Mouse (Mus musculus): ENCODE measurements around the gene Pigl. TPM values are rescaled to one million over a fixed set of nuclear protein-coding genes. Genes with fewer than 3 reads are reported as not detected.
"Not testable (repeated sequence)": the region's sequence is repeated elsewhere in the genome, so short reads cannot be mapped to it uniquely, and the experiment has no call there.

Pigl gene
- total RNA-seq, 2 experiments from 2014 or later = 6.3 to 6.5 TPM

DNA sequence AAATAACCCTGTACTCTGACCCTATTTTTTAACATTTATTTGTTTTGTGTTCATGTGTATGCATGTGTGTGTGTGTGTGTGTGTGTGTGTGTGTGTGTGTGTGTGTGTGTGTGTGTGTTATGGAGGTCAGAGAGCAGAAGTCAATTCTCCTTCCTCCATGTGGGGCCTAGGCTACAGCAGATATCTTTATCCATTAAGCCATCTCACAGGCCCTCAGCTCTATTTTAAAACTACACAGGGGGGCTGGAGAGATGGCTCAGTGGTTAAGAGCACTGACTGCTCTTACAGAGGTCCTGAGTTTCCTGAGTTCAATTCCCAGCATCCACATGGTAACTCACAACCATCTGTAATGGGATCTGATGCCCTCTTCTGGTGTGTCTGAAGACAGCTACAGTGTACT lies 9.0 kb downstream of the Pigl start:
- not testable (repeated sequence) for DNase-seq (ENCODE audit: low spot score in 2 of 2)

DNA sequence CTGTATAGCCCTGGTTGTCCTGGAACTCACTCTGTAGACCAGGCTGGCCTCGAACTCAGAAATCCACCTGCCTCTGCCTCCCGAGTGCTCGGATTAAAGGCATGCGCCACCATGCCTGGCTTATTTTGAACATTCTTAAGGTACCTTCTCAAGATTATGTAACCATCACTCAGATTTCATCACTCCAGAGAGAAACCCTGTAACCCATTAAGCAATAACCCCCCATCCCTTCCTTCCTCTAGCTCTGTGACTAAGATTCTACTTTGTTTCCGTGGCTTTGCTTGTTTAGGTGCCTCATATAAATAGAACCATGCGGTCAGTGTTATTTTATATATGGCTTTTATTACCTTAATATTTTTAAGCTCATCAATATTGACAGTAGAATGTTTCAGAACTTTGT lies 12.2 kb downstream of the Pigl start:
- no peak for DNase-seq (ENCODE audit: low spot score in 2 of 2)

DNA sequence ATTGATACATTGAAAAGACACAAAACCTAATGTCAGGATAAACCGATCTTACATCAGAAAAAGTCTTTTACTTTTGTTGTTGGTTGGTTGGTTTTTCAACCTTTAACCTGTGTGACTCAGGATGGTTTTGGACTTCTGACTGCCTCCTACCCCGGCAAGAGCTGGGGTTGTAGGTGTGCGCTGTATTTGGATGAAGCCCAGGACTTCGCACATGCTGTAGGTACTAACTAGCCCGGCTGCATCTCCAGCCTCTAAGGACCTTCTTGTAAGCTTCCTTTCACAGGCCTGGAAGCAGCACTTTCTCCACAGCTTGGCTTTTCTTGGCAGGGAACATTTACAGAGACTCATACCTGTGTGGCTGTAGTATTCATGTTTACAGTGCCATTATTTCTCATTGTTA lies 15.3 kb downstream of the Pigl start:
- no peak for DNase-seq (ENCODE audit: low spot score in 2 of 2)

DNA sequence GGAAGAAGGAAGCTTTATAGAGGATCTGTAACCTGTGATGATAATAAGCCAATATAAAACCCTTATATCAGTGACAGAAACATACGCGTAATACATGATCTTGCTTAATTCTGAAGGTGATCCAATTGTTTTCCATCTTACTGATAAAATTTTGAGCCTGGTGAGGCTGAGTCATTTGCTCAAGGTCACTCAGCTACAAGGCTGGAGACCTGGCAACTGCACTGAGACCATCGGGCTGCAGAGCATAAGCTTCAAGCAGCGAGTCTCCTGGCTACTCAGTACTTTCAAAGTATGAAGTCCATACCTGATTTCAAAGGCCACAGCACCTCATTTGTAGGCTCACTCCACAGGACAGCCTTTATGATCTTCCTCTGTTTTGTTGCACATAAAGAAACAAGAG lies 17.9 kb downstream of the Pigl start:
- no peak for DNase-seq (ENCODE audit: low spot score in 2 of 2)

DNA sequence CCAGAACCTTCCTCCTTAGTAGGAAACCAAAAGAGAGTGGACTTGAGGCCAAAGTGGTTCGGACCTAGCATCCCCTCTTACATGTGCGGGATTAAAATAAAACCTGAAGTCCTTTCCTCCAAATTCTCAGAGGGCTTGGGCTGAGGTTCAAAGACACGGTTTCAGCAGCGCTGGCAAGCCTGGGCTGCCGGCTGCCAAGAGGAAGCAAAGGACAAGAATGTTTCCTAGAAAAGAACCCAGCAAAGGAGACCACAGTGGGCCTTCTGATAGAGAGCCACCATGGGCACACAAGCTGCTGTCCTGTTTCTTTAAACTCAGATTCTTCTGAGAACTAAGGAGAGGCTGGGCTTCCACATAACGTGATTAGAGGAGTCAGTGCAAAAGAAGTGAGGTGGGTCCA lies 20.7 kb downstream of the Pigl start:
- no peak for DNase-seq (ENCODE audit: low spot score in 2 of 2)

DNA sequence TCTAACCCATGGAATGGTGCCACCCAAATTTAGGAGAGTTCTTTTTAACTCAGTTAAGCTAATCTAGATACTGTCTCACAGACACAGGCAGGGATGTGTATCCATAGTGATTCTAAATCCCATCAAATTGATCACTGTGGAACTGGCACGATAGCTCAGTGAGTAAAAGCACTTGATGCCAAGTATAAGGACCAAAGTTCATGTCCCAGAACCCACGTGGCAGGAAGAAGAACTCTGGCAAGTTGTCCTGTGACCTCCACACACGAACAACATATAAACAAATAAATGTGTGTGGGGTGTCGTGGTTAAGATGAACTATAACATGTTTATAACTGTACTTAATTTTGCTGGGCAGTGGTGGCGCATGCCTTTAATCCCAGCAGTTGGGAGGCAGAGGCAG lies 21.3 kb downstream of the Pigl start:
- DNase-seq (ENCODE audit: low spot score in 2 of 2) = no peak

DNA sequence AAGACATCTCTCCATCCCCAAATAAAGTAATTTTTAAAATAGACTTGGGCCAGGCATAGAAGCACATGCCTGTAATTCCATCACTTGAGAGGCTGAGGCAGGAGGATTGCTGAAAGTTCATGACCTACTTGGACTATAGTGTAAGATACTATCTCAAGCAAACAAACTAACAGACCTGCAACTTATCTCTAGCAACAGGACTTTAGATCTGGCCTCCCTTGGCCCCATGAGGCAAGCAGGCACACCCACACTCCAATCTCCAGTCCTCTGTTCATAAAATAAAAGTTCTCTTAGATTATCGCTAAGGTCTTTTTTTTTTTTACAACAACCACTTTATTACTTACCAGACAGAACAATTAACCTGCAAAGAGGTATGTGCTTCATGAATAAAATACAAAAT lies 28.7 kb downstream of the Pigl start:
- no peak for DNase-seq (ENCODE audit: low spot score in 2 of 2)

DNA sequence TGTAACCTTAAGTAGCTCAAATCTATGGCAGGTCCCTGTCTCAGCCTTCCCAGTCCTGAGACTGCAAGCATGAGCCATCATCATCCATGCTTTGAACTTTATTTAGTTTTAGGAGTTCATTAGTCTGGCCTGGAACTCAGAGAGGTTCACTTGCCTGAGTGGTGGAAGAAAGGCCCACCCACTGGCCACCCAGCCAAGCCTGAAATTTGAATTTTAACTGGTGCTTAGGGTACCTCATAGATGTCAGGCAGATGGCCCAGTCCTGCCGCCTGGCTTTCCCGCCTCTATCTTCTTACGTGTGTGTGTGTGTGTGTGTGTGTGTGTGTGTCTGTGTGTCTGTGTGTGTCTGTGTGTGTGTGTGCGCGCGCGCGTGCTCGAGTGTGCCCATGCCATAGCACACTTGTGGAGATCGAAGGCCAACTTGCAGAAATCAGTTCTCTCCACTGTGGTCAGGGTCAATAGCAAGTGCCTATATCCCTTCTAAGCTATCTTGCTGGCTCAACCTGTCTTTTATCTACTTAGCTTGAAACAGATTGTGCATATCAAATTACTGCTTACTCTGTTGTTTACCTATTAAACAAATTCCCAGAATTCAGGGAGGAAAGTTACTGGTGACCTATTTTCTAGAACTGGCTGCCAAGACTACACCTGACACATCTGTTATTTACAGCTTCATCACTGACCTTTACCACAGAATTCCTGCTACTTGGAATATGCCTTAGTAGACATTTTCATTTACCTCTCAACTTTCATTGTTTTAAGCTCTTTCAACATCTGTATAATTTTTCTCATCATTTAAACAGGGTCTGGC lies 29.5 kb downstream of the Pigl start:
- no peak for DNase-seq (ENCODE audit: low spot score in 2 of 2)

DNA sequence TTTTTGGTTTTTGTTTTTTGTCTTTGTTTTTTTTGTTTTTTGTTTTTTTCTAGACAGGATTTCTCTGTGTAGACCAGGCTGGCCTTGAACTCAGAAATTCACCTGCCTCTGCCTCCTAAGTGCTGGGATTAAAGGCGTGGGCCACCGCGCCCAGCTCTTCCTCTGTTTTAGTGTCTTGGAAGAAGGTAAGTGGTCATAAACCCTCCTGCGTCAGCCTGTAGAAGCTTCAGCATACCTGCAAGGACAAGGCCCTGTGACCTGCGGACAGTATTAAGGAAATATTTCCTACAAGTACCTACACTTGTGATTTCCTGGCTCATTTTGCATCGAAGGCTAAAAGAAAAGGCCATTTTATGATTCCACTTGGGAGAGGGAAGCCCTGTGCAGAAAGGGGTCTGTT lies 35.4 kb downstream of the Pigl start:
- DNase-seq (ENCODE audit: low spot score in 2 of 2) = no peak

DNA sequence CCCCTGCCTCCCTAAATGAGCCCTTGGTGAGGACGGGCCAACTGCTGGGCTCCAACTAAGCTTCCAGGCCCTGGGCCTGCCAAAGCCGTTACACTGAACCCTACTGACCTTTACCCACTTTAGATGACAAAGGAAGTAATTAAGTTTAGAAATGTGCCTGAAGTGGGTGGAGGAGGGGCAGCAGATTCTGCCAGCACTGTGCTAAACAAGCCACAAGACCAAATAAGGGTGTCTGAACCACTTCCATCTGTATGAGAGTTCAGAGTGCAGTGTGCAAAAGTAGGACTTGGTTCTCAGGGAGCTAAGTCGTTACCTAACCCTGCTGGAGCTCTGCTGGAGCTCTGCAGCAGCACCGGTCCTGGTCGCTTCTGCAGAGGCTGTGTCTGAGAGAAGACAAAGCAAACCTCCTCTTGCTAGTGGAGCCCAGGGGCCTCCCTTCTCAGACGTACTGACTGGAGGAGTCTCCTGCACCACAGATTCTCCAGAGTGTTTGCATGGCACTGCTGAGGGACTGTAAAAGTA lies 36.6 kb downstream of the Pigl start:
- DNase-seq (ENCODE audit: low spot score in 2 of 2) = peak in 1 of 2 experiments; percentile 31

DNA sequence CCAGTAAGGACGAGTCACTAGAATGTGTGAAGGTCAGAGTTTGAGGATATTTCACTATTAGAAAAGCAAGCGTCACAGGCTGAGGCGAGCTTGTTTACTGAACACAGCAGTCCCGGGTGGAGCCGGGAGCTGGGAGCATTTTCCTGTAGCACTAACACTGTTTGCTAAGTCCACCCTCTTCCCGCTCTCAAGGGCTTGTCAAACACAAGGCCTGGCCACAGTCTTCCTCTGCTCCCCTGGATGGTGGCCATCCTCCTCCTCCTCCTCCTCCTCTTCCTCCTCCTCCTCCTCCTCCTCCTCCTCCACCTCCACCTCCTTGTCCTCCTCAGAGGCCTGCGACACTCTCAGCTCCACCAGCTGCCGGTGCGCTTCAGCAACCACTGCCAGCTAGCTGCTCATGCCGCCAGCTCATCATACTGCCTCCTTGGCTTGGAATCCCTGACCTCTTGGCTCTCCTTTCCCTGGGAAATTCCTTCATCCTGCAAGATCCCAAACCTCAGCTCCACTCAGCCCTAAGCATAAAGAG lies 37.1 kb downstream of the Pigl start:
- peak in 1 of 2 experiments; percentile 8 for DNase-seq (ENCODE audit: low spot score in 2 of 2)

DNA sequence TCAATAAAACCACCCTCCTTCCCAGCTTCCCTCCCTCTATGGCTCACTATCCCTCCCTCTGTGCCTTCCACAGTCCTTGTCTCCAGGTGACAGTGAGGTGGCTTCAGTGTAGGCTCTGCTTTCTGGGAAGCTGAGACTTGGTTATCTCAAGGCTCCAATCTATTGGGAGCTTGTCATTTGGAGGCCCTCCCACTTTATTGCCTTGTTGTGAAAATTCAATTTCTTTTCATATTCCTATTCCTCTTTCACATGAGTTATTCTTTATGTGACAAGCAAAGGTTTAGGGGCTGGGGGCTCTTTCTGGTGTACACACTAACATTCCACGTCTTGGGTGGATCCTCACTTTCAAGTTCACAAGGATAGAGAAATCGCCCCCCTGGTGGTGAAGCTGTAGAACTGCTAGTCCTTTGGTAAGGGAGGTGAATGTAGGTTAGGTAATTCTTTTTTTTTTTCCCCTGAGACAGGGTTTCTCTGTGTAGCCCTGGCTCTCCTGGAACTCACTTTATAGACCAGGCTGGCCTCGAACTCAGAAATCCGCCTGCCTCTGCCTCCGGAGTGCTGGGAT lies 38.0 kb downstream of the Pigl start:
- DNase-seq (ENCODE audit: low spot score in 2 of 2) = no peak

DNA sequence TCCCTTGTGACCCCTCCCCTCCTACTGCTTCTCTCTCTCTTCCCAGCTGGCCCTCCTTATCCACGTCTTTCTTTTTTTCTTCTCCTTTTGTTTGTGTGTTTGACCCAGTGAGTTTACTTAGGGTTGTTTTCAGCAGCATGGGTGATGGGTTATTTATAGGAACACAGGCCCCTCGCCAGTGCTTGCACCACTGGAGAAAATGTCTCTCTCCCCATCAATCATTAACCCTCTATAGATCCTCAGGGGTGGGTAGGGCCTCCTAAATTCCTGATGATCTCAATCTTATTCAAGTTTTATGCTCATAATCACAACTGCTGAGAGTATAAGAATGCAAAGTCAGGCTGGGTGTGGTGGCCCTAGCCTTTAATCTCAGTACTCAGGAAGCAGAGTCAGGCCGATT lies 38.9 kb downstream of the Pigl start:
- no peak for DNase-seq (ENCODE audit: low spot score in 2 of 2)

DNA sequence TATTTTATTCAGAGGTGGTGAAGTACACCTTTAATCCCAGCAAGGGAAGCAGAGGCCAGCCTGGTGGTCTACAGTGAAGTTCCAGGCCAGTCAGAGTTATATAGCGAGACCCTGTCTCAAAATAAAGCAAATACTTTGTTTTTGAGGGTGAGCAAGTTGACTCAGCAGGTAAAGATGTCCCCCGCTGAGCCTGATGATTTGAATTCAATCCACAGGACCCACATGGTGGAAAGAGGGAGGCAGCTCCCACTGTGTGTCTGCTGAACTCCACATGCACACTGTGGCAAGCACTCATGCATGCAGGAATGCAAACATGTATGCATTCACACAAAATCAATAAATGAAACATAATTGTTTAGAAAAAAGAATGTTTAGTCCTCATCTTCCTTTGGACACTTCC lies 40.5 kb downstream of the Pigl start:
- DNase-seq (ENCODE audit: low spot score in 2 of 2) = no peak

DNA sequence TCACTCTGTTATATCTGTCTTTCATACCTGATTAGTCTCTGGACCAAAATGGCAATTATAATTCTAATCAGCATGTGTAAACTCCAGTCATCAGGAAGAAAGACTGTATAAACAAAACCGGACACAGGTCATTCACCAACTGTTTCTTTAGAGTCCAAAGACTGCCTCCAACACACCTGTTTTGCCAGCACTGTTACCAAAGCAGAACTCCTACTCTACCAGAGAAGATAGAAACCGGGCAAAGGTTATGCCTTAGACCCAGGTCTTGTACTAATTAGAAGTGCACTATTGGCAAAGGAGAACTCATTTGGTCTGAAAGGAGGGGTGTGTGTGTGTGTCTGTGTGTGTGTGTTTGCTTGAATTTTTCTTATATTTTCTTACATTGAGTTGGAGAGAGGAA lies 42.3 kb downstream of the Pigl start:
- DNase-seq (ENCODE audit: low spot score in 2 of 2) = no peak

DNA sequence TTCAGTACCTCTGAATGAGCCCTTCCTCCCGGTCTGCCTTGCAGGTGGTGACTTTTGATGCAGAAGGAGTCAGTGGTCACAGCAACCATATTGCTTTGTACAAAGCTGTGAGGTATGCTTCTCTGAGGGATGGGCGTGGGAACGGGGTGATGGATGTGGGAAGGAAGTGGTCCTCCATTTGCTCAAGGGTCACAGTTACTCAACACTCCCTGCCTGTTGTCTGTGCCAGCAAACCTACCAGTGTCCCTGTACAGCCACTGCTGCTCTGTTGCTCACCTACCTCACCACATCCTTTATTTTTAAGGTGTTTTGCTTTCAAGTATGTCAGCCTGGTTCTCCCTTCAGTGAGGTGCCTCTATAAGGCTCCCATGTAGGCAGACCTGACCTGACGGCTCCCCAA lies 49.4 kb downstream of the Pigl start:
- DNase-seq (ENCODE audit: low spot score in 2 of 2) = no peak

DNA sequence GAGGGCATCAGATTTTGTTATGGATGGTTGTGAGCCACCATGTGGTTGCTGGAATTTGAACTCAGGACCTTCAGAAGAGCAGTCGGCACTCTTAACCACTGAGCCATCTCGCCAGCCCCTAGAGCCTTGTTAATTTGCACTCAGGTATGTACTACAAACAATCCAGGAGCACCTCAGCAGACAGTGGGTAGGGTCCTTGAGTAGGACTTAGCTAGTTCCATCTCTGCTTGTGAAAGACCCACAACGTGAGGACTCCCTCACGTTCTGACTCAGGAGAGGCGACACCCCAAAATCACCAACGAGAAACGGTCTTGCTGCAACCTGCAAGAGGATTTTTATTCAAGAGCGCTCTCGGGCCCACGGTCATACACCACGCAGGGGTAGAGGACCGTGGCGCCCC lies 50.1 kb downstream of the Pigl start:
- not testable (repeated sequence) for DNase-seq (ENCODE audit: low spot score in 2 of 2)

DNA sequence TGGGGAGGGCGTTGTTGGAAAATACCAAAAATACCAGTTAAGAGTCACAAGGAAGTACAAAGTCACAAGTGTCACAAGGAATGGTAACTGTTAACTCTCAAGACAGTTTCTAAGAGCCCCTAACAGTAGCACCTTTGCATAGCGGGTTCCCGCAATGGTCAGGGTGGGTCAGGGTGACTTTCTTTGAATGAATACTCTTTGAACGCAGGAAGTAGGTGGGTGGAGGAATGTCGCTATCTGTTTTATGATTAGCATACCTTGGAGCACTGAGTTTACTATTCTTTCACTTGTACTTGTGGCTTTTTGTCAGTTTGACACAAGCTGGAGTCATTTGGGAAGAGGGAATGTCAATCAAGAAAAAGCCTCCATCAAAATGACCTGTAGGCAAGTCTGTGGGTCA lies 50.6 kb downstream of the Pigl start:
- not testable (repeated sequence) for DNase-seq (ENCODE audit: low spot score in 2 of 2)

DNA sequence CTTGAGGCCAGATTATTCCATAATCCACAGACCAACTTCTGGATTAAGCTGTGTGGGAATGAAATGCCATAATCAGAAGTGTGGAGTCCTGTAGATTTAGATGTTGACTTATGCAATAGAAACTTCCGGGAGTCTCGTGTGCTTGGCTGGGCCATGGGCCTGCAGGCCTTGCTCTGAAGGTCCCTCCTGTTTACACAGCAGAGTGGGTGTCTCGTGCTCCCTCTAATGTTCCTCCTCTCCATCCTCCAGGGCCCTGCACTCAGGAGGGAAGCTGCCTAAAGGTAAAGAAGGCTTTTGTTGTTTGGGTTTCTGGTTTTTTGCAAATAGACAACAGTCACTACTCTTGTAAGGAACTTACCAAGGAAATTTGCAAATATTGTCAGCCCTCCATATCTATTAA lies 51.3 kb downstream of the Pigl start:
- DNase-seq (ENCODE audit: low spot score in 2 of 2) = no peak

DNA sequence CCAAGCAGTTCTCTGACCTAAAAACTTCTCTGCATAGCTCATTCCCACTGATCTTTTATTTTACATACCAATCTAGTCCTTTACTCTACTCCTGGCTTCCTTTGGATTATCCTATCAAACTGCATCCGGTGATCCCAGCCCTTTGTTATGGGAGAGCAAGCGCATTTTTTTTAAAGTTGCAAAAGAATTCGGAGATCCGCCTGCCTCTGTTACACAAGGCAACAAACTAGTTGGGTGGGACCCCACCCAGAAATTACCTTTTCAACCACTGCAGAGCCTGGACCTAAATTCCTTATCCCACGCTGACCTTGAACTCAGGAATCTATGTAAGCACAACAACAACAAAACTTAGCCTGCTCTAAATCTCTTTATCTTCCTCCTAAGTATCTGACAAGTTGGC lies 52.7 kb downstream of the Pigl start:
- DNase-seq (ENCODE audit: low spot score in 2 of 2) = no peak

DNA sequence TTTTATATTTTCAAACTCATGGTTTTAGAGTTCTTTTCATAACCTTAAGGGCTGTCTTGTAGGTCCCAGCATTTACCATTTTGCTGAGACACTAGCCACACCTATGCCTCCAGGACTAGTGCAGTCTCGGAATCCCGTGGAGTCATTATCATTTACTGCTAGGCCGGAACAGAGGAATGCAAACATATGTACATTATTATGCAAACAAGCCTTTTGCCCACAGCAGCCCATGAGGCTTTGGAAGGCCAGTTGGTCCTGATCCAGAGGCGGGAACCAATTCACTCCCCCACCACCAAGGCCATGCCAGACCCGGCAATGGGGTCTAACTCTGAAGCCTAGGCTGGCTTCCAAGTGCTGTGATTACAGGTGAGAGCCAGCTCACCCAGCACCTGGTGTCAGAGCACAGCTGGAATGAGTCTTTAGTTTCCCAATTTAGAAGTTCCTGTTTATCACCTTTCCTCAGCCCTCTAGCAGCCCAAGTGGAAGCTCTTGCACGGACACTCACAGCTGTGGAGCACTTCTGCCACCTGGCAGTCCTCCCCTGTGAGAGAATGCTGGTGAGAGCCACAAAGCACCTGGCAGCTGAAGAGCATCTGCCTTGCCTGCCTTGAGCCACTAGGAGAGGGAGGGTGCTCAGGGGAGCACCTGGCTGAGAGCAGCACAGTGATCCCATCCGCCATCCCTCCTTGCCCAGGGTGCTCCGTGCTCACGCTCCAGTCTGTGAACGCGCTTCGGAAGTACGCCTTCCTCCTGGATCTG lies 53.4 kb downstream of the Pigl start:
- DNase-seq (ENCODE audit: low spot score in 2 of 2) = no peak

DNA sequence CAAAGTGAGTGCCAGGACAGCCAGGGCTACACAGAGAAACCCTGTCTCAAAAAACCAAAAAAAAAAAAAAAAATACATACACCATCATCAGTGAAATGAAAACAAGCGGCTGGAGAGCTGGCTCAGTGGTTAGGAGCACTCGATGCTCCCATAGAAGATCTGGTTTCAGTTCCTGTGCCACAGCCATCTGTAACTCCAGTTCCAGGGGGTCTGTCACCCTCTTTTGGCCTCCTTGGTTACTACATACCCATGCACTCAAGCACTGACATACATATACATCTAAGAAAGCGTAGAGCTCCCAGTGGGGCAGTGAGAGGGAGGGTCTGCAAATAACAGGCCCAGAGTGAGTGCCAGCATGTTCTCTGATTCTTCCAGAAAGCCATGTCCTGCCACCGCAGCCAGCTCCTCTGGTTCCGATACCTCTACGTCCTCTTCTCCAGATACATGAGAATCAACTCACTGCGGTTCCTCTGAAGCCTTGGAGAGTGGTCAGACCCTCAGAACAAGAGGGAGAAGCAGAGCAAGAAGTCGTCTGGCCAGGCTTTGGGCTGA lies 54.3 kb downstream of the Pigl start:
- DNase-seq (ENCODE audit: low spot score in 2 of 2) = no peak

Measured in layer of hippocampus, adult 18-20 months (tissue).